Mouse (Mus musculus): ENCODE results near the gene Runx2.

Gene Runx2

GRCm38 (mm10) chr17:44770871-44771270, 43.7 kb downstream of the Runx2 start:
- no peak for ATAC-seq (ENCODE audit: insufficient number of reproducible peaks, low FRiP score, low TSS enrichment)

GRCm38 (mm10) chr17:44768522-44768921, 46.1 kb downstream of the Runx2 start:
- no peak for ATAC-seq (ENCODE audit: insufficient number of reproducible peaks, low FRiP score, low TSS enrichment)

- no peak for ATAC-seq (ENCODE audit: insufficient number of reproducible peaks, low FRiP score, low TSS enrichment)
These were observed 47.2 kb downstream of the Runx2 start for GRCm38 (mm10) chr17:44767375-44767774.

- ATAC-seq (ENCODE audit: insufficient number of reproducible peaks, low FRiP score, low TSS enrichment) = no peak
These were observed 47.6 kb downstream of the Runx2 start for GRCm38 (mm10) chr17:44766975-44767374.

GRCm38 (mm10) chr17:44766318-44766717, 48.3 kb downstream of the Runx2 start:
- no peak for ATAC-seq (ENCODE audit: insufficient number of reproducible peaks, low FRiP score, low TSS enrichment)

GRCm38 (mm10) chr17:44745378-44745777, 69.2 kb downstream of the Runx2 start:
- no peak for ATAC-seq (ENCODE audit: insufficient number of reproducible peaks, low FRiP score, low TSS enrichment)

GRCm38 (mm10) chr17:44743780-44744179, 70.8 kb downstream of the Runx2 start:
- ATAC-seq (ENCODE audit: insufficient number of reproducible peaks, low FRiP score, low TSS enrichment) = no peak

GRCm38 (mm10) chr17:44742246-44742645, 72.4 kb downstream of the Runx2 start:
- no peak for ATAC-seq (ENCODE audit: insufficient number of reproducible peaks, low FRiP score, low TSS enrichment)

GRCm38 (mm10) chr17:44738121-44738637, 76.4 kb downstream of the Runx2 start:
- ATAC-seq (ENCODE audit: insufficient number of reproducible peaks, low FRiP score, low TSS enrichment) = no peak

GRCm38 (mm10) chr17:44737275-44738120, 77.1 kb downstream of the Runx2 start:
- no peak for ATAC-seq (ENCODE audit: insufficient number of reproducible peaks, low FRiP score, low TSS enrichment)

- peak; percentile 57 for ATAC-seq (ENCODE audit: insufficient number of reproducible peaks, low FRiP score, low TSS enrichment)
These were observed 78.5 kb downstream of the Runx2 start for GRCm38 (mm10) chr17:44735991-44736561.

GRCm38 (mm10) chr17:44735223-44735990, 79.2 kb downstream of the Runx2 start:
- peak; percentile 4; the same call in 1 of the 2 replicates for ATAC-seq (ENCODE audit: insufficient number of reproducible peaks, low FRiP score, low TSS enrichment)

- ATAC-seq (ENCODE audit: insufficient number of reproducible peaks, low FRiP score, low TSS enrichment) = no peak
These were observed 79.9 kb downstream of the Runx2 start for GRCm38 (mm10) chr17:44734501-44735222.

- ATAC-seq (ENCODE audit: insufficient number of reproducible peaks, low FRiP score, low TSS enrichment) = no peak
These were observed 80.9 kb downstream of the Runx2 start for GRCm38 (mm10) chr17:44733544-44734310.

- ATAC-seq (ENCODE audit: insufficient number of reproducible peaks, low FRiP score, low TSS enrichment) = no peak
These were observed 86.1 kb downstream of the Runx2 start for GRCm38 (mm10) chr17:44728464-44728863.

- no peak for ATAC-seq (ENCODE audit: insufficient number of reproducible peaks, low FRiP score, low TSS enrichment)
These were observed 86.9 kb downstream of the Runx2 start for GRCm38 (mm10) chr17:44727675-44728074.

- no peak for ATAC-seq (ENCODE audit: insufficient number of reproducible peaks, low FRiP score, low TSS enrichment)
These were observed 89.7 kb downstream of the Runx2 start for GRCm38 (mm10) chr17:44724805-44725480.

GRCm38 (mm10) chr17:44724255-44724654, 90.3 kb downstream of the Runx2 start:
- ATAC-seq (ENCODE audit: insufficient number of reproducible peaks, low FRiP score, low TSS enrichment) = no peak
